Mouse (Mus musculus): ENCODE data around the gene Alcam.

- TF ChIP-seq GABPA (IDR thresholded peaks at IDR 0.05; ENCODE audit: low read depth, low read length) (no peak), POLR2A (IDR thresholded peaks at IDR 0.05; ENCODE audit: control insufficient read depth in 1 of 2, insufficient read depth in 1 of 2, low read depth in 1 of 2, low read length in 2 of 2, poor library complexity in 1 of 2) (no peak), E2F4 (IDR thresholded peaks at IDR 0.05; ENCODE audit: borderline replicate concordance, low read depth, low read length) (no peak), NRF1 (IDR thresholded peaks at IDR 0.05; ENCODE audit: insufficient read depth, low read depth, low read length, poor library complexity, severe bottlenecking) (no peak), CTCF (IDR thresholded peaks at IDR 0.05 in 2 of 3, conservative IDR thresholded peaks at IDR 0.05 in 1 of 3; ENCODE audit: control insufficient read depth in 1 of 3, insufficient read depth in 1 of 3, low read depth in 2 of 3, low read length in 3 of 3, poor library complexity in 1 of 3, severe bottlenecking in 1 of 3) (no peak), EP300 (IDR thresholded peaks at IDR 0.05; ENCODE audit: low read depth in 1 of 2, low read length in 2 of 2) (no peak), ZNF384 (IDR thresholded peaks at IDR 0.05; ENCODE audit: low read depth, low read length) (no peak), TCF12 (IDR thresholded peaks at IDR 0.05; ENCODE audit: low read depth, low read length) (no peak)
Observed at GRCm38 (mm10) chr16:52371956-52372355, 81.9 kb downstream of the Alcam start.
